Mouse (Mus musculus): ENCODE results near the gene Obscn.
A peak's percentile ranks its signal among the peaks of the same experiment; 100 is the strongest.
"Not testable (repeated sequence)": the region's sequence is repeated elsewhere in the genome, so short reads cannot be mapped to it uniquely, and the experiment has no call there.

Gene Obscn

DNA sequence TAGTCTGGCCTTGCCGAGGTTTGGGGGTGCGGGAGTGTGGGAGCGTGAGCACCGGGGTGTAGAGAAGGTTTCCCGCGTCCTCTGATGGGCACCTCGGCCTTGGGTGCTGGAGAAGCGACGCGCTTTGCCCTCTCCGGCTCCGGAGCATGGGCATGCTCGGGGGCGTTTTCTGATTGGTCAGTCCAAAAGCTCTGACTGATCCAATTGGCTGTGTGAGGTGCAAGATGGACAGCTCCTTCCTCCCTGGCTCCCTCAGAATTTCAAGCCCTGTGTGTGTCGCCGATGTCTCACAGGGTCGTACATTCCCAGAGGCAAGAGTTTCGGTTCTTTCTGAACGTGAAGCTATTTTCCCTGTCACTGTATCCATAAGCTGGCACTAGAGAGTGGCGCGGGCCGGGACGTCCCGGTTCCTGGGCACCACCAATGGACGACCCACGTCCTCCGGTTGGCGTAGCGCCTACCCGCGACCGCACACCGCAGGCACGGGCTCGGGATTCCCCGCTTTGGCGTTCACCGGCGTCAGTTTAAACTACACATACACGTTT, 176.2 kb downstream of the Obscn start:
- no peak for DNase-seq (ENCODE audit: low spot score)

DNA sequence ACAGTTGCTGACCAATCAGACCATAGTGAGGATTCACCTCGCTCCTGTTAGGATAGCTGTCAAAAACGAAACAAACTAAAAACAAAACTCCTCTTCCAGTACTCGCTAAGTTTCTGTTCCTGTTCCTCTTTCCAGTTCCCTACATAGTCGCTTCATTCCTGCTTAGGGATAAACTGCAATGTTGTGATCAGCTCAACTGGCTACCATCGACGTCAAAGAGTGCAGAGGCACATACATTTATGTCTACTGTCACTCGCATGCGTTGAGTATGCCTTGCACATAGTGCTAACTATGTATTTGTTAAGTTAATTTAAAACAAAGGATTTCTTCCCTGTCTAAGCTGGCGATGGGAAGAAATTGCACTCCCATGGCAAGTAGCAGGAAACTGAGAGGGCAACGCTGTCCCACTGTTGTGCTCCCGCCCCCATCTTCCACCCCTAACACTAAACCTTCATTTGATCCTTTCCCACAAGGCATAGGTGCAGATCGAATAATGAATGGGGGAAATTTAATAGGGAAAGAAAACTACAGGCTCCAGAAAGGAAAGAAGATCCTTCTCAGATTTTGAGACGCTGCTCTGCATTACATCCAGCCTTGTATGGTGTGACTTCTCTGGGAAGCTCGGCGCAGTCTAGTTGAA, 176.9 kb downstream of the Obscn start:
- no peak for DNase-seq (ENCODE audit: low spot score)

DNA sequence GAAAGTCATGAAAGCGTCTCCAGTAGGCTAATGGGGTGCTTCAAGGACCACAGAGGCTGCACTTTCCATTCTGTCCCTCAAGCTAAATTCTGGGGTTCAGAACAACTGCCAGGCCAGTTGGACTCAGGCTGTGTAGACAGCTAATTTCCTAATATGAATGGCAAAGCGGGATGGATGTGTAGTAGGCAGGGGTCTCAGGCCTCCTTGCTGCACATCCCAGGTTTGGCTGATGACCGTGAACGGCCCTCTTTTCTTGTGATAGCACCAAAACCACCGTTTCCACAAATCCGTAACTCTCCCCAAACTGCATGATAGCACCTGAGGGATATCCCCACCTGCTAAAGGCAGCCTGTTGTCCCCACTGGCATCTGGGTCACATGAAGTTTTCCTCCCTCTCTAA, 177.7 kb downstream of the Obscn start:
- no peak for DNase-seq (ENCODE audit: low spot score)

DNA sequence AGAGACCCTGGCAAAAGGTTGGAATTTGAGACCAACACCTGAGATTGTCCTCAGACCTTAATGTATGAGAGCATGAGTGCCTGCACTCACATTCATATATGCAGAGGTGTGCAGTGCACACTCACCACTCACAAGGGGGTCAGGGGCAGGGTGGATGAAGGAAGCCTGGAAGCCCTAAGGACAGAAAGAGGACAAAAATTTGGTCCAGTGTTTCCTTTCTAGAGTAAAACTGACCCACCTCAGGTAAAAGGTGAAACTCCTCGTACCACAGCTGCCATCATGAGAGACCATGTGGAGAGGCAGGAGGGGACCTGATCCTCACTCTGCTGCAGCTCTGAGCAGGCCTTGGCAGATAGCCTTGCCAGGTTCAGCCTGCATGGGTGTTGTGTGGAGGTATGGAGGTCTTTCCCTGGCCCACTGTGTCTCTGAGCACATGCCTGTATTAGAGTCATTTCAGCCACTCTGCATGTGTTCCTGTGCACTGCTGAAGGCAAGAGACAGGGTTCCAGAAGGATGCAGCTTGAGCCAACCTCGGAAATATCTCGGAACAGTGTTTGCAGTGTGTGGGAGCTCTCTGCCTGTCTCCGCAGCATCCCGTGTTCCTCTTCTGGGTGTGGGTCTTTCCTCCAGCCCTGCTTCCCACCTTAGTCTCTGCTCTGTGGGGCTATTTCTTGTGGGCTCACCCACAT, 178.8 kb downstream of the Obscn start:
- DNase-seq (ENCODE audit: low spot score), result no peak

DNA sequence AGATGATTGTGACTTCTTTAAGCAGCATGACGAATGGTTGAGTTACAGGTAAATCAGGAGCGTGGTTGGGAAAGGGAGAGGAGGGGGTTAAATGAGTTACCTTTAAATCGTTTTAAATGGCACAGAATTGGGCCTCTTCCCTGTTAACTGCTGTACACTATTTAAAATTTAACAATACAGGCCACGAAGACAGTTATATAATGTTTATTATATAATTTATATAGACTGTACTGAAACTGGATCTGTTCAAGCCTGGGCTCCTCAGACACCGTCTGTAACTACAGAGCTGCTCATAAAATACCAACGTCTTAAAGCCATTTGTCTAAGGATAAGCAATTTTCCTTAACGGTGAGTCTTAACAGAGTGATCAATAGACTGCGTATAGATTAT, 180.3 kb downstream of the Obscn start:
- DNase-seq (ENCODE audit: low spot score), result no peak

DNA sequence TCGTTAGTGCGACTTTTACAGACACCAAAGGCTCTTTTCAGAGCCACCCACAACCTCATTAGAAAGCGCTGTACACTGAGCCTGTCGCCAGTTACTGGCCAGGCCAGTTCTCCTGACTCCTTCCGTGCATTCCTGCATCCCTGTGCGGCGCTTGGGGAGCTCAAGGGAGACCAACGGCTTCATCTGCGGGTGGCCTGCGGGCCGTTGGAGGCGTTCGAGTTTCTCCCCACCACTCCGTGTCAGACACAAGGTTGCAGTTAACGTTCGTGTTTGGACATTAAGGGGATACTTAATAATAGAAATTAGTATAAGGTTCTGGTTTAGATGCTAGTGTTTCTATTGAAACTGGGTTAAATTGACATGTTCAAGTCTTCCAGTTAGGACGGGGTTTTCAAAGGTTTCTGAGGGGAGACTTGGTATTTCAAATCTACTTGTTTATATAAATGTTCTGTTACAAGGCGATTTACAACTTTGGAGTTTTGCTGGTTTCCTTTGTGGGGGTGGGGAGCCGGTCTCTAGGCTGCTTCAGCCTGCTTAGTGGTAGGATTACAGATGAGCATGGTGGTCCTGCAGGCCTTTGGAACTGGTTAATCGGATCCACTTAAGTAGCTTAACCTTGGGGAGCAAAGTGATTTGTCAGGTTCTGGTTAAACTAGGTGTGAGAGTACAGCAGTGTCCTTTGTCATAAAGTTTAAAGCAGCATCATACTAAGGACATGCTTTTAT, 180.9 kb downstream of the Obscn start:
- DNase-seq (ENCODE audit: low spot score), result no peak

DNA sequence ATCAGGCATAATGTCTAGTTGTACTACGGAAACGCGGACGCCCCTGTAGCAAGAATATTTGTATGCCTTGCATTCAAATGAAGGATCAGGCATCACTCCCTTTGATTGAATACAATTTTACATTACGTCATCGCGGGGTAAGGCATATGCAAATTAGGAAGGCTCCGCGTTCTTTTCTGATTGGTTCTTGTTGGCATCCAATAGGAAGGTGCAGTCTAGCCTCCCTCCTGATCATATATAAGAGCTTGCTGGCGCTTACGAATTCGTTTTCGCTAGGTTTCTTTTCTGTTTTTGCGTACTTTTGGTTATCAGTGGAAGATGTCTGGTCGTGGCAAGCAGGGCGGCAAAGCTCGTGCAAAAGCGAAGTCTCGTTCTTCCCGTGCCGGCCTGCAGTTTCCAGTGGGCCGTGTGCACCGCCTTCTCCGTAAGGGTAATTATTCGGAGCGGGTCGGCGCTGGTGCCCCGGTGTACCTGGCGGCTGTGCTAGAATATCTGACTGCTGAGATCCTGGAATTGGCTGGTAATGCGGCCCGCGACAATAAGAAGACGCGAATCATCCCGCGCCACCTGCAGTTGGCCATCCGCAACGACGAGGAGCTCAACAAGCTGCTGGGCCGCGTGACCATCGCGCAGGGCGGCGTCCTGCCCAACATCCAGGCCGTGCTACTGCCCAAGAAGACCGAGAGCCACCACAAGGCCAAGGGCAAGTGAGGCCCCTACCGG, 181.6 kb downstream of the Obscn start, which contains the start of the genes Hist3h2a and Trim17:
Gene Hist3h2a, plus strand, starts transcription at position 266 of the 723 bp plus-strand sequence.
Gene Trim17, plus strand, starts transcription at position 266 of the 723 bp plus-strand sequence.
- peak; percentile 40 for DNase-seq (ENCODE audit: low spot score)

DNA sequence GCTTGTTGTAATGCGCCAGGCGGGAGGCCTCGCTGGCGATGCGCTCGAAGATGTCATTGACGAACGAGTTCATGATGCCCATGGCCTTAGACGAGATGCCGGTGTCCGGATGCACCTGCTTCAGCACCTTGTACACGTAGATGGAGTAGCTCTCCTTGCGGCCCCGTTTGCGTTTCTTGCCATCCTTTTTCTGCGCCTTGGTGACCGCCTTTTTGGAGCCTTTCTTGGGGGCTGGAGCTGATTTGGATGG, 182.1 kb downstream of the Obscn start:
- not testable (repeated sequence) for DNase-seq (ENCODE audit: low spot score)

DNA sequence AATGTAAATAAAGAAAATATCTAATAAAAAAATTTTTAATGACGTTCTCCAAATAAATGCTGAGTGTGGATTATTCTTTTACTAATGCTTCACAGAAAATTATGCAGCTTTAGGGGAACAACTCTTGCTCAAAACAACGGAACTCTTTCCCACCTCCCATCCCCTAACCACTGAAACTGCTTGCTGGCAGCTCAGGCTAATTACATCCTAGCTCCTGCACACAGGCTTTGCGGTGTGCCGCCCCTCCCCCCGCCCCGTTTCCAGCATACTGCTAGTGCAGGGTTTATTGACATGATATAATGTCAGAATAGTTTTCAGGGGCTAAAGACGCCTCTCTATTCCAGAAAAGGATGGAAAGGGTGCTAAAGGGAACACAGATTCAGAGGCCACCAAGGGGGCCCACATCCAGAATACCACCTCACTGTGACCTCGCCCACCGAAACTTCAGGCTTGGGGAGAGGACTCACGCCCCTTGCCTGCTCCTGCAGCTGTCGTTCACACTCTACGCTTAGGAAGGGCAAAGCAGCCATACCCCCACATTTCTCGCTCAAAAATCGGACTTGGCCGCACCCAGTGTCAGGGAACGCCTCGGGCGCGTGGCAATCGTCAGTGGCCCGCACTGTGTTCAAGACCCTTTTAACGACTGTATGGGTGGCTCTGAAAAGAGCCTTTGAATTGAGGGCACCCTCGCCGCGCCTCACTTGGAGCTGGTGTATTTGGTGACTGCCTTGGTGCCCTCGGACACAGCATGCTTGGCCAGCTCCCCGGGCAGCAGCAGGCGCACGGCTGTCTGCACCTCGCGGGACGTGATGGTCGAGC, 182.6 kb downstream of the Obscn start:
- no peak for DNase-seq (ENCODE audit: low spot score)

DNA sequence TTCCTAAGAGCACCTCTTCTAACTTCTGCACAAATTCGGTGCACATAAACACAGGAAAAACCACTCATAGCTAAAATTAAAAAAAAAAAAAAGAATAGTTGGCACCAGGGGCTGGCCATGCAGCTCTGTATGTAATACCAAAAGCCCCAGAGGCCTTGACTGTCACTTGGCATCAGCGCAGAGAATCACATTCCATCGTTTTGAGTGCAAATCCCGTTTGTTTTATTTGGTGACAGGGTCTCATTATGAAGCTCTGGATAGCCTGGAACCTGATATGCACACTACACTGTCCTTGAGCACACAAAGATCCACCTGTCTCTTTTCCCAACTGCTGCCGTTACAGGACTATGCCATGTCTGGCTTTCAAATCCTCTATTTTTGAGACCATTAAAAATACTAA, 185.0 kb downstream of the Obscn start:
- no peak for DNase-seq (ENCODE audit: low spot score)

DNA sequence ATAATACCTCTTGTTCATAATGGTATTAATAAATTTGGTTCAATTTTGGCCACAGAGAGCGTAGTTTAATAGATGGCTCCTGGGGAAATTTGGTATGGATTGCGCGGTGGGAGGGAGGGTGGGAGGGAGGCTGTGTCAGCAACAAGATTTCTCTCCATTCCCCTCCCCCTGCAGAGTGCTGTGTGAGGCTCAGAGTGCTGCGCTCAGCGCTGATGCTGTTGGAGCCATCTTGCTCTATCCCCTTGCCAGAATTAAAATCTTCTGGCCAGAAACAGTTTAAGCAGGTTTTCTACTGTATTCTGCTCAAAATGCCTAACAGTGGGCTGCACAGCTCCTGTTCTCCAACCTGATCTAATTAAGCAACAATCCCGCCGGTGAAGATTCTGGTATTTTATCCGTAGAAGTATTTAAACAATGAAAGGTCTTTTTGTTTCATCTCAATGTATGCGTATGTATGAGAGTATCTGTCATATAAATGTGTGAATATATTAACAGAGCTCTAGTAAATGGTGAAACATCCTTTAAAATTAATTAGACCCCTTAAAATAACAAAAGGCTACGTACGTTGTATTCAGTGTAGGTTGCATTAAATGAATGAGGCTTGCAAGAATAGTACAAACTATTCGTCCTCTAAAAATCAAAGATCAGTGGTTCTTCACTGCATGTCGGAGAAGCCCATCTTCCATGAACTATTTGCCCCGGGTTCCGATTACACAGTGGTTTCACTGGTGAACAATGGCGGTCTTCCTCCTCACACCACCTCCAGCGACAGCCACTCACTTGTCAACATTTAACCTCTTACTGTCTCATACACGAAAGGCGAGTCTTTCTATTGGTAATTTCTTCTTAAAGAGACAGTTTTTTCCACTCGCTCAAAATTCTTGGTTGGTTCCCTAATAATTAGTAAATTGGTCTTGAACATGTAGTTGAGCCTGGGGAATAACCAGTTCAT, 186.4 kb downstream of the Obscn start:
- no peak for DNase-seq (ENCODE audit: low spot score)

DNA sequence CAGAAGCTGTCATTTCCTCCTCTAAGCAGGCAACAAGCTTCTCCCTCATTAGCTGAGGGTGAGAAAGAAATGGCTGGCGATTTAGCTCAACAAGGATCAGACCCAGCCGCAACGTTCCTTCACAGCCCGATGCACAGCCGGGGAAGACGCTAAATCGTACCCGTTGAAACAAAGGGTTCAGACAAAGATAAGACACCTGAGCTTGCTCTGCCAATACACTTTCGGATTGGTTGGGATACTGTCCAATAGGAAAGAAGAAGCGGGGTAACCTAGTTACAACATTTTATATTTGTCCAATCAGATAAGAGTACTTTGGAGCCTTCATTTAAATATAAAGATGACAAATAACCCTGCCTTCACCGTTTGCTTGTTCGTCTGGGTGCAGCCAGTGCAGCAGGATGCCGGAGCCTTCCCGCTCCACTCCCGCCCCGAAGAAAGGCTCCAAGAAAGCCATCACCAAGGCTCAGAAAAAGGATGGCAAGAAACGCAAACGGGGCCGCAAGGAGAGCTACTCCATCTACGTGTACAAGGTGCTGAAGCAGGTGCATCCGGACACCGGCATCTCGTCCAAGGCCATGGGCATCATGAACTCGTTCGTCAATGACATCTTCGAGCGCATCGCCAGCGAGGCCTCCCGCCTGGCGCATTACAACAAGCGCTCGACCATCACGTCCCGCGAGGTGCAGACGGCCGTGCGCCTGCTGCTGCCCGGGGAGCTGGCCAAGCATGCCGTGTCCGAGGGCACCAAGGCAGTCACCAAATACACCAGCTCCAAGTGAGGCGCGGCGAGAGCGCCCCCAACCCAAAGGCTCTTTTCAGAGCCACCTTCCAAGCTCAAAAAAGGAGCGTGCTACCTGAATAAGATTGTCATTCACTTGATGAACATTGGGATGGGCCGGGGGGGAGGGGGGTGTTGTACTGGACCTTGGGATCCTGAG, 187.4 kb downstream of the Obscn start, which contains the start of gene Hist3h2ba:
Gene Hist3h2ba, plus strand, starts transcription at position 379 of the 938 bp plus-strand sequence.
- DNase-seq (ENCODE audit: low spot score), result no peak

DNA sequence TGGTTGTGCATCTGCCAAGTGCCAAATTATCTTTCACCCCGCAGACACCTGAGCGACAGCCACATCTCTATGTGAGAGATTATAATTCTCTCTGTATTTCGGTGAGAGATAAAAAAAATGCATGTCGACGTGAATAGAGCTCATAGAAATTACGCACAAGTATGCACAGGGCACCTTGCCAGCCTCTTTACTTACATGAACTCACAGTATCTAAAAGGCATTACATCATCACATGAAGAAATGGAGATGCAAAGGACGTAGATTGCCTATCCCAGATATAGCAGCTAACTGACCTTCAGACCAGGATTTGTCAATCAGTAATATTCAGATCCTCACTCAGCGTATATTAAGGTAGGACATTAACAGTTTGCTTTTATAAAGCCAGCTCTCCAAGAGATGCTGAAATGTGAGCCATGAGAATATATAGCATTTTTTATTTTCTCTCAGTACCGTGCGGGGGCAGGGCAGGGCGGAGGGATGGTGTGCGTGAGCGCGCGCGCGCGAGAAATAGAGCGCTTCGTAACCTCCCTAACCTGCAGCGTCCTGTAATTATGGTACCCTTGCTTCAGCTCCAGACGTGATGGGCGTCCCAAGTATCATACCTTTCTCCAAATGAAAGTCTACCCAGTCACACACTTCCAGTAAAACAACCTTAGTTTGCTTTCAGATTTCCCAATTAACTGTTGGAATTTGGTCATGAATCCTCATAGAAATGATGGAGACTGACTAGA, 188.2 kb downstream of the Obscn start:
- no peak for DNase-seq (ENCODE audit: low spot score)

DNA sequence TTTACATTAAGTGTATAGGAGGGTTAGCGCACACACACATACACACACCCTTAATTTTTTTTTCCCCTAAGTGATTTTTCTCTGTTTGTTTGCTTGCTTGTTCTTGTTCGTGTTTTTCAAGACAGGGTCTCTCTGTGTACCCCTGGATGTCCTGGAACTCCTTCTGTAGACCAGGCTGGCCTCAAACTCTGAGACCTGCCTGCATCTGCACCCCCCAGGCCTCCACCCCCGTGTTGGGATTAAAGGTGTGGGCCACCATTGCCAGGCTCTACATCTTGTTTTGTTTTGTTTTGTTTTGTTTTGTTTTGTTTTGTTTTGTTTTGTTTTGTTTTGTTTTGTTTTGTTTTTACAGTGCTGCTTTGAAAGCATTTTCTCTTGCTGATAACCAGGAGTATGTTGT, 188.9 kb downstream of the Obscn start:
- DNase-seq (ENCODE audit: low spot score), result no peak

All from urinary bladder, postnatal 10 days (tissue).